Mouse (Mus musculus) C2C12 (cell line): ENCODE measurements around the gene Gm43738.

Experiments
- CEBPB ChIP-seq: IDR thresholded peaks from one replicate; pipeline ENCODE4 v1.6.1; 2011; ENCODE audit warnings: low read depth, mild to moderate bottlenecking, control low read depth, moderate library complexity
- CTCF ChIP-seq: IDR thresholded peaks from one replicate; pipeline ENCODE4 v1.5.1; 2011; ENCODE audit not compliant: control insufficient read depth, insufficient read depth, insufficient read length
- MAX ChIP-seq: IDR thresholded peaks from one replicate; pipeline ENCODE4 v1.6.1; 2011; ENCODE audit warnings: mild to moderate bottlenecking, control low read depth
- MYOD1 ChIP-seq: IDR thresholded peaks from one replicate; pipeline ENCODE4 v1.6.1; 2011; ENCODE audit warnings: low read depth; ENCODE audit not compliant: control insufficient read depth, insufficient read length

GRCm38 (mm10) chr3:89088974-89089373 lies 11.9 kb downstream of the Gm43738 start:
- no peak for TF ChIP-seq CTCF
- TF ChIP-seq MAX: no peak
- no peak for TF ChIP-seq MYOD1
- no peak for TF ChIP-seq CEBPB
